Mouse (Mus musculus): ENCODE data around the gene Ctsl.

DNA sequence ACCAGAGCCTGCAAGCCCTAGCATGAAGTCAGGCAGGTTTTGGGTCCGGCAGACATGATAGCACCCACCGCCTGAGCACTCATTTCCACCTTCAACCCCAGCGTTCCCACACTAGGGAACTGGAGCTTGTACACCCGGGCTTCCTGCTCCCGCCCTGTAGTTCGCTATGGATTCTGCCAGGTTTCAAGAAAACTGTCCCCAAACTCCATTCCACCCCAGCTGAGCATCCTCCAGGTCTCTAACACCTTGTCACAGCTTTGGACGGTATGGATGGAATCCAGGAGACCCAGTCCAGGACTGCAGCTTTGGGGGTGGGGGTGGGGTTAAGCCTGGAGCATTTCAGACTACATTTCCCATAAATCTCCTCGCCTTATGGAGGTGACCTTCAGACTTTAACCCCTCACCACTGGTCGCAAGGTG lies 26.6 kb downstream of the Ctsl start:
- TF ChIP-seq CTCF (IDR thresholded peaks at IDR 0.05; ENCODE audit: borderline replicate concordance, insufficient read depth, low read depth, low read length): no peak
- peak; percentile 40; the same call in 1 of the 2 replicates for TF ChIP-seq POLR2A (IDR thresholded peaks at IDR 0.05; ENCODE audit: borderline replicate concordance, insufficient read depth, low read length)

All from cerebellum, adult 2 months (tissue).